Mouse (Mus musculus) left cerebral cortex, postnatal 25 days (tissue): ENCODE measurements around the gene Rab10. TPM values are rescaled to one million over a fixed set of nuclear protein-coding genes. Genes with fewer than 3 reads are reported as not detected.
"Not testable (repeated sequence)": the region's sequence is repeated elsewhere in the genome, so short reads cannot be mapped to it uniquely, and the experiment has no call there.

Experiments
- DNase-seq, 2 experiments: peaks; one replicate each; pipeline ENCODE4 v3.0.0; 2022; ENCODE audit warnings: low spot score in 2 of 2, mixed read lengths in 1 of 2
- intact Hi-C: fragments of 180-260 bp; cut with DNase I; formaldehyde crosslinking; loops from one replicate; pipeline ENCODE4 v1.15.1; 2025
- total RNA-seq, 2 experiments: library from RNA; stranded (reverse); gene quantifications; 2 replicates each; pipeline ENCODE4 v1.2.3; 2021

The Rab10 gene
- total RNA-seq, 2 experiments from 2014 or later: 146 to 147 TPM

DNA sequence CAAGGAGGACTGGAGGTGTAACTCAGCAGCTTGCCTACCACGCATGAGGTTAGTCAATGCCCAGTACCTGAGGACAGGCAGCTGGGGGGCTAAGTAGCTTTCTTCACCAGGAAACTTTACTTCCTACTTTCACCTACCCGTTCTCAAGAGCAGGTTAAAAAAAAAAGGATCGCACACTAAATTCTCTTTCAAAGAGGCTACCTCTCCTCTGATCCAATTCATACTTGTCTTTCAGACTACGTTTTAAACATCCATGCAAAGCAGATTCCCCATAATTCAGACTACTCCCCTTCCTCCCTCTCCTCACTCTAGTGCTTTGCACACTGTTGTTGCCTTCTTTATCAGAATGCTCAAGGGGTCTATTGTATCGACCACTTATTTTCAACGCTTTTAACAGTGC, 2.2 kb downstream of the Rab10 start:
- no peak for DNase-seq
- intact Hi-C loops: loop anchor here (1.0 kb wide), 1 partner anchor 14 kb away; no protein-coding TSS in a partner anchor

DNA sequence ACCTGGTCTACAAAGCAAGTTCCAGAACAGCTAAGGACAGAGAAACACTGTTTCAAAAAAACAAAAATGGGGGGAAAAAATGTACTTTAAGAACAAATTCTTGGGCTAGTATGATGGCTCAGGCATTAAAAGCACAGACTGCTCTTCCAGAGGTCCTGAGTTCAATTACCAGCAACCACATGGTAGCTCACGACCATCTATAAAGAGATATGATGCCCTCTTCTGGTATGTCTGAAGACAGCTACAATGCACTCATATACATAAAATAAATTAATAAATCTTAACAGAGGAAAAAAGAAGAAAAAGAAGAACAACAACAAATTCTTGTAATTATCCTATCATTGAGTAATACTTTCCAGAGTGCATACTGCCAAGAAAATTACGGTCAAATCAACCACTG, 4.5 kb downstream of the Rab10 start:
- no peak for DNase-seq
- intact Hi-C loops: no loop called here

DNA sequence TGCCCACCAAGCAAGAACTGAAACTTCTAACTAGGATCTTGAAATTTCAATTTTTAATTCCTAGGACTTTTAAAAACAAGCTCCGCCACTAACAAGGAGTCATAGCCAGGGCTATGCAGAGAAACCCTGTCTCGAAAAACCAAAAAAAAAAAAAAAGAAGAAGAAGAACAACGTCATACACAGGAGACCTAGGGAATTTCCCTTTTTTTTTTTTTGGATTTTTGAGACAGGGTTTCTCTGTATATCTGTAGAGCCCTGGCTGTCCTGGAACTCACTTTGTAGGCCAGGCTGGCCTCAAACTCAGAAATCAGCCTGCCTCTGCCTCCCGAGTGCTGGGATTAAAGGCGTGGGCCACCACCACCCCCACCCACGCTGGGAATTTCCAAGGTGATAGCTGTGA, 12.1 kb downstream of the Rab10 start:
- intact Hi-C loops, DNase-seq: not testable (repeated sequence)

DNA sequence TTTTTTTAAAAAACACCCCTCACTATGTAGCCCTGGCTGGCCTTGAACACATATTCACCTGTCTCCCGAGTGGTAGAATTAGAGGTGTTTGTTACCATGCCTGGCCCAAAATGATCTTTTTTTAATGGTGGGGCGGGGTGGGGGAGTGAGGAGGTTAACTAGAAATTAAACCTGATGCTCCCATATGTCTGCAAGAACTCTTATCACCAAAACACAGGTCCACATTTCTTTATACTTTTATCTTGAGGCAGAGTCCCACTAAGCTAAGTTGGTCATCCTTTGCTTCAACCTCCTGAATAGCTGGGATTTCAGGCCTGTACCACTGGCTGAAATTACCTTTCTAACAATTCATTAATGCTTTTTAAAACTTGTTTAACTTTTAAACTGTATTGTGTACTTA, 13.7 kb downstream of the Rab10 start:
- intact Hi-C loops: no loop called here
- no peak for DNase-seq

DNA sequence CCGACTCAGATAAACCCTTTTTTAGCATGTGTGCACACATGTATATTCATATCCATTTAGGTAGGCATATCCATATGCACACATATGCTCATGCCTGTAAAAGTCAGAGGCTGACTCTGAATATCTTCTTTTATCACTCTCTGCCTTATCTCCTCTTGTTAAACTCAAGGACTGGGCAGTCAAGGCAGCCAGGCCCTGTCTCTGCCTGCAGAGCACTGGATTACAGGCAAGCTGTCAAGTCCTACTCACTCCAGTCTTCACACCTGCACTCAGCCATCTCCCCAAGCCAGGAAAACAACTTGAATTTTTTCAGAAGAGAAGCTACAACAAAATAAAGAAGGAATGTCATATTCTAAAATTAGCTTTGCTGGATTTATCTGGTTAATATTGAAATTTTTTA, 17.9 kb downstream of the Rab10 start:
- intact Hi-C loops: no loop called here
- no peak for DNase-seq

DNA sequence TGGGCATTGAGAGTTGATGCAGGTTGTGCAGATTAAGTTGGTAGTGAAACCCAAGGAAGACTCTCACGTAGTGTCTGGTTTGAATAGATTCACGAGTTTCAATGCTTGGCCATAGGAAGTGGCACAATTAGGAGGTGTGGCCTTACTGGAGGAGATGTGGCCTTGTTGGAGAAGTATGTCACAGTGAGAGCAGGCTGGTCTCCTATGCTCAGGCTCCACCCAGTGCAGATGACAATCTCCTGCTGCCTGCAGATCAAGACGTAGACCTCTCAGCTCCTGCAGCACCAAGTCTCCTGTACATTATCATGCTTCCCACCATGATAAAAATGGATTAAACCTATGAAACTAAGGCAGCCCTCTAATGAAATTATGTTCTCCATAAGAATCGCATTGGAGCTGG, 18.7 kb downstream of the Rab10 start:
- no peak for DNase-seq
- intact Hi-C loops: no loop called here

DNA sequence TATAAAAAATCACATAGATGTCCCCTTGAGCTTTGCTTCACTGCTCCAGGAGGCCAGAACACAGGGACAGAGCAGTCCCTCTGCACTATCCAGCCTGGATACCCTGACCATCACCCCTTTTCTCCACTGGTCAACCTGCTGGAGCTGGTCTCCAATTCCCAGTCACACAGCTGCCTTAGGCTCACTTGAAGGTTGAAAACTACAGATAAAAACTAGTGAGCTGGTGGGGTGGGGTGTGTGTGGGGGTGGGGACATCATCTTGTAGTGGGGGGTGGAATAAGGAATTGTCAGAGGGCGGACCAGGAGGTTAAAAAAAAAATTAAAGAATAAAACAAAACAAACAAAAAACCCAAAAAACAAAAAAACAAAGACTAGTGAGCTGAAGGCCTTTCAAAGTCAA, 21.3 kb downstream of the Rab10 start:
- intact Hi-C loops: no loop called here

DNA sequence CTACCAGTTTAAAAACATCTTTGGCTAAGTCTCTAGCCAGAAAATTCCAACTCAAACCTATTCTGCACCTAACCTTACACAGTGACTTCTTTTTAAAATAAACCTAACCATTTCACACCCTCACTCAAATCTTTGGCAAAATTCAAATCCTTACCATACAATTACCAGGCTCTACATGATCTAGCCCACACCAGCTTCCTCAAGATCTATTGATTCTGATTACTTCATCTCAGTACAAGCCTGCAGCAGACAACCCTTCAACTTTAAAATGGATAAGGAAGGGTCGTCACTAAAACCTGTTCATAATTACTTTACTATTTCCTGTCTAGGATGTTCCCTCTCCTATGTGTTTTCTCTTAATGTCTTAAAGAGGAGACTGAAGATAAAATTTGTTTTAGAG, 23.9 kb downstream of the Rab10 start:
- no peak for DNase-seq
- intact Hi-C loops: no loop called here

More for the DNA sequence above, 21.3 kb downstream of the Rab10 start:
- DNase-seq: no peak

DNA sequence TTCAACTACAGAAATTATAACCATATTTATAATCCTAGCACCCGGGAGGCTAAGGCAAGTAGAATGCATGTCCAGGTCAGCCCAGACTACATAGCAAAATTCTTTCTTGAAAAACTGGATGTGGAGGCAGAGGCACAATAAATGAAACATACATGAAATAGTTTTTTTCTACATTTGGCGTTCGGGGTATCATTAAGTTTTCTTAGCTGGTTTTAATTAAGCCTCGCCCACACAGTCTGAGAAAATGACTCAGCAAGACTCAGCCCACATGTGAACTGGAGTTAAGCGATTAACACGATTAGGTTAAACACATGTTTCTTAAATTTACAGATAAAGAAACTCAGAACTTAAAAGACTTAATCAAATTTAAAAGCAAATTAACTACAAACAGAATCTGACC, 24.4 kb downstream of the Rab10 start:
- intact Hi-C loops: no loop called here
- peak in 1 of 2 experiments; percentile 26 for DNase-seq

DNA sequence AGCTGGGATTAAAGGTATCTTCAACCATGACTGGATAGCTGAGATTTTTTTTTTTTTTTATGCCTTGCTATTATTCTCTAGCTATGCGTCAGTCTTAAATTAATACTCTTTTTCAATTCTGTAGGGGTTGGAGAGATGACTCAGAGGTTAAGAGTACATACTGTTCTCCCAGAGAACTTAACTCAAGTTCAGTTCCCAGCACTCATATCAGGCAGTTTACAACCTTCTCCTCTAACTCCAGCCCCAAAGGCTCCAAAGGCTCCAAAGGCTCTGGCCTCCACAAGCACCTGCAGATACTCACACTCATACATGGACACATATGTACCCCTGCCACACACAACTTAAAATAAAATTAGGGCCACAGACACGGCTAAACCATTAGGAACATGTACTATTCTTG, 25.3 kb downstream of the Rab10 start:
- DNase-seq: no peak
- intact Hi-C loops: no loop called here

DNA sequence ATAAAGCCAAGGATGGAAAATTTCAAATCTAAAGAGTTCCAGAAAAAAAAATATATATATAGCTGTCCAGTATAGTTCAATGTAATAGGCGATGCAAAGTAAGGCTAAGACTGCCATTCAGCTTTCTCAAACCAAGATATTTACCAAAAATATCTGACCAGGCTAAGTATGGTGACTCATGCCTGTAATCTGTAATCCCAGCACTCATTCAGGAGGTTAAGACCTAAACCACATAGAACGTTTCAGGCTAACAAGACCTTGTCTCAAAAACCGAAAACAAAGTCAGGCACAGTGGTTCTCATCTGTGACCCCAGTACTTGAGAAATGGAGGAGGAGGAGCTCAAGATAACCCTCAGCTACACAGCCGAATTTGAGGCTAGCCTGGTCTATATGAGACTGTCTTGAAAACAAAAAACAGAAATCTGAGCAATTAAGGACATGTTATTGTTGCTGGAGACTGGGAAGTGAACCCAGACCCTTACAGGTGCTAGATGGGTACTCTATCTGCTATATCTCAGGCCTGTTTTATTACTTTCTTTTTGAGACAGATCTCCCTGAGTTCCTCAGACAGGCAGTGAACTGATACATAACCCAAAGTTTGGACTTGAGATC, 25.8 kb downstream of the Rab10 start:
- intact Hi-C loops: no loop called here
- no peak for DNase-seq

DNA sequence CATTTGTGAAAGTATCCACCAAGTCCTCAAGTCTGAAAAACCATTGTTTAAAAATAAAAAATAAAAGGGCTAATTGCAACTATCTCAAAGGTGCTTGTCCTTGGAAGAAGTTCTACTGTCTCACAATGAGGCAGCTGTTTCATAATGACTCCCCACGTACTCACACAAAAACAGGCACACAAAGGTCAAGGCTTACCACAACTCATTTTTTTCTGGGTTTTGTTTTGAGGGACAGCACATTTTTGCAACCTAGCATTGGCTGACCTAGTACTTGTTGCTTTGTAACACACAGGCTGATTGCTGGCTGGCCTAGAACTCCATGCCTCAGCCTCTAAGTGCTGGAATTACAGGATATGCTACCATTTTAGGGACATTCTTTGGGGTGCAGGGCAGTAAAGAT, 26.8 kb downstream of the Rab10 start:
- intact Hi-C loops: no loop called here

DNA sequence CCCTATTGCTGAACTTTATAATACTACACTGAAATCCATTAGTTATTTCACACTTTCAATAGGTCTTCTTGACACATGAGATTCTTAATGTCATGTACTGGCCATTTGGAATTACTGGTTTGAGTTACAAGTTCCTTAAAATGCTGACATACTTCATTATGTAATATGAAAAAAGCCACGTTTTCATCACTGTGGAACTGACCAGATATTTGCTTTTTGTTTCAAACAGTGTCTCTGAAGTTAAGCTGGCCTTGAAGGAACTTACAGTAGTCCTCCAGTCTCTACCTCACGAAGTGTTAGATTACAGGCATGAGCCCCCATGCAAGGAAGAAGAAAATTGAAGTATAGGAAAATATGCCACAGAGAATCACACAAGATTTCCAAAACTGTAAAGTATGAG, 27.2 kb downstream of the Rab10 start:
- no peak for DNase-seq
- intact Hi-C loops: no loop called here

More for the DNA sequence above, 26.8 kb downstream of the Rab10 start:
- DNase-seq: no peak

DNA sequence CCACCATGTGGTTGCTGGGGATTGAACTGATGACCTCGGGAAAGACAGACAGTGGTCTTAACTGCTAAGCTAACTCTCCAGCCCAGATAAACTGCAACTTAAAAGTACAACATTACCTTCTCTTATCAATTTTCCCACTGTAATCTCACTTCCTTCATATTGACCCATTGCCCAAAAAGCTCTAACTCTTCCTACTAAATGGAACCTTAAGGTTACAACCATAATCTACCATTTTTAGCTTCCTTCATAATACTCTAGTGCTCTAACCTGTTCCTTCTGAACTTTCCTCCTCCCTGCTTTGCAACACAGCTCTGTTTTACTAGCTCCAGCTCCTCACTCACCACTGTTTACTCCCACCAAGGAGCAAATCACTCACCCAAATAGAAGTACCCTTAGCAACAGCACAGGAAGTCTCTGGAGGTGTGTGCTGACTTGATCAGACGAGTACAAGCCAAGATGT, 30.9 kb downstream of the Rab10 start:
- intact Hi-C loops: no loop called here
- DNase-seq: no peak

DNA sequence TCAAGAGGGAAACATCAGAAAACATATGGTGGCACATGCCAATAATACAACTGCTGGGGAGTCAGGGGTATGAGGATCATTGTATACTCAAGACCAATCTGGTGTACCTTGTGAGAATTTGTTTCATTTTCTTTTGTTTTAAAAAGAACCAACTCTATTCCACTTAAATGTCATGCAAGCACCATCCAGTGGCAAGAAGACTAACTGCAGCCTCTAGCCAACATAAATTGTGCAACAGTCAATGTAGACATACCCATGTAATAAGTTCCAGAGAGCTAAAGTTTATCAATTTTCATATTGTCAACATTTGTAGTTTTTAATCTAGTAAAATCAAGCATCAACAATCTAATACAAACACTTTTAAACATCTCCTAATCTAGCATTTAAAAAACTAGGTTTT, 39.0 kb downstream of the Rab10 start:
- intact Hi-C loops: no loop called here
- no peak for DNase-seq

DNA sequence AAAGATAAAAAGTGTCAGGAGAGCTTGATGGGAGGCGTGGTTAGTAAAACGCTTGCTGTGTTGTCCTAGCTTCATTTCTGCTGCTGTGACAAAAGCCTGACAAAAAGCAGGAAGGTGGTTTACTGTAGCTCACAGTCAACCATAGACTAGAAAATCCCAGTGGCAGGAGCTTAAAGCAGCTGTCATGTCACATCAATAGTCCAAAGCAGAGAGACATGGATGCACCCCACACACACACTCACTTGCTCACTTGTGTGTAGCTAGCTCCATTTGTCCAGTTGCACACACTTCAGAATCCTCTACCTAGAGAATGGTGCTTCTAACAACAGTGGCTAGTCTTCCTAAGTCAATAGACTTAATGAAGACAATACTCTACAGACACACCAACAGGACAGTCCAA, 42.4 kb downstream of the Rab10 start:
- no peak for DNase-seq
- intact Hi-C loops: no loop called here

DNA sequence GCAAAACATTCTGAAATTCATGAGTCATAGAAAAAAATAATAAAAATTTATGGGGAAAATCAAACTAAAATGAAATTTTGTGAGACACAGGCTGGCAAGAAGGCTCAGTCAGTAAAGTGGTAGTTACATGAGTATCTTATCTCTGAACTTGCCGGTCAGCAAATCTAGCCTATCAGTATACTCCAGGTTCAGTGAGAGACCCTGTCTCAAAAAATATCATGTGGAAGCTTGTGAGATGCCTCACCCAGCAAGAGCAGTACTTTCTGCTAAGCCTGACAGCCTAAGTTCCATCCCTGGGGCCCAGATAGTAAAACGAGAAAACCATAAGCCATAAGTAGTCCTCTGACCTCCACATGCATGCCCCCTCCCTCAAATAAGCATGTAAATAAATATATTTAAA, 44.6 kb downstream of the Rab10 start:
- intact Hi-C loops: no loop called here
- DNase-seq: no peak

DNA sequence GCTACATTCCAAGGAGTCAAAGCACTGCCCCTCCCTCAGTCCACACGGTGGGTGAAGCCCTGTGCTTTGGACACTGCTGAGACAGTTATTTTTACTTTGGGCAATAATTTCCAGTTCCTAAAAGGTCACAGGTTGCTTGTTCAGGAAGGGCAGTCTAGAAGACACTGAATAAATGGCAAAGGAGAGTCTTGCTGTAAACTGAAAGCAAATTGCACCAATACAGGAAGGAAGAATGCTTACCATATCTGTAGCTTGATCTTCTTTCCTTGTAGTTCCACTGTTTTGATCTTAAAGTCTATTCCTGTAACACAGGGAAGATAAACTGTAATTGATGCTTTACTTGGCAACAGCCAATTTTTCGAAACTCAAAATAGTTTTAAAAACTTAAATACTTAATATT, 45.3 kb downstream of the Rab10 start:
- intact Hi-C loops: no loop called here
- DNase-seq: no peak

DNA sequence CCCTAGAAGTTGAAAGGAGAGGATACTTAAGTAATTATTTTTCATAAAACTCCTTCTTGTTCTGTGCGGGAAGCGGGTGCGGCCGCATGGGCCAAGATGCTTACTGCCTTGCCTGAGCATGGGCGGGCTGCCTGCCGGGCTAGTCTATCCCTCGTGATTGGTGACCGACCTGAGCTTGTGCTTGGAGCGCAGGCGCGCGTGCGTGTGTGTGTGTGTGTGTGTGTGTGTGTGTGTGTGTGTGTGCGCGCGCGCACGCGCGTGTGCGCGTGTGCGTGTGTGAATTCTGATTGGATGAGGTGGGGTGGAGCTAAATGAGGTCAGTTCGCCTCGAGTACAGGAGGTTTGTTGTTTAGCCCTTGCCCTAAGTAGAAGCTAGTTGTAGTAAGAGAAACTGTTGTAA, 48.2 kb downstream of the Rab10 start:
- DNase-seq: no peak
- intact Hi-C loops: no loop called here

DNA sequence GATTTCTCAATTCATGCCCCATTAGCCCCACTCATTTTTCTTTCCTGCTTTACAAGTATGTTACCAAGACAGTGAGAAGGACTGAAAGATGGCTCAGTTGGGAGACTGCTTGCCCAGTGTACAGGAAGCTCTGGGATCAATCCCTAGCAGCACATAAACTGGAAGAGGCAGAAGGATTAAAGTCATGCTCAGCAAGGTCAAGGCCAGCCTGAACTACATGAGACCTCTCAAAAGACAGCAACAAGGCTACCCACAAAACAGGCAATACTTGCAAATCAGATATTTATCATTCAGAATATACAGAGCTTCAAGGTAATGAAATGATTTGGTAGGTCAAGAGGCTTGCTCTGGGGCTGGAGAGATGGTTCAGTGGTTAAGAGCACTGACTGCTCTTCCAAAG, 53.8 kb downstream of the Rab10 start:
- DNase-seq: no peak
- intact Hi-C loops: no loop called here

DNA sequence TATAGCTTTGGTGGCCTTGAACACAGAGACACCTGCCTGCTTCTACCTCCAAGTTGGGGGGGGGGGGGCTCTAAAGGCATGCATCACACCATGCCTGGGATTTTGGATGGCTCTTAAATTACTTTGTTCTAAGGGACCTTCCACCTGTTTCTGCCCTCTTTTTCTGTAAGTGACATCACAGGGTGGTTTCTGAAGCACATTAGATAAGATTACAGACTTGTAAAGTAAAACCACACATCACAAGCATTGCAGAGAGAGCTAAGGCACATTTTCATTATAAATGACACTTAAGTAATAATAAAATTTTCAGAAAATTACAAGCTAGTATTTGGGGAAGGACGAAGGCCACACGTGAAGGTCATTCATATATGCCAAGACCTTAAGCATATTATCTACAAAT, 54.3 kb downstream of the Rab10 start:
- DNase-seq: no peak
- intact Hi-C loops: no loop called here

DNA sequence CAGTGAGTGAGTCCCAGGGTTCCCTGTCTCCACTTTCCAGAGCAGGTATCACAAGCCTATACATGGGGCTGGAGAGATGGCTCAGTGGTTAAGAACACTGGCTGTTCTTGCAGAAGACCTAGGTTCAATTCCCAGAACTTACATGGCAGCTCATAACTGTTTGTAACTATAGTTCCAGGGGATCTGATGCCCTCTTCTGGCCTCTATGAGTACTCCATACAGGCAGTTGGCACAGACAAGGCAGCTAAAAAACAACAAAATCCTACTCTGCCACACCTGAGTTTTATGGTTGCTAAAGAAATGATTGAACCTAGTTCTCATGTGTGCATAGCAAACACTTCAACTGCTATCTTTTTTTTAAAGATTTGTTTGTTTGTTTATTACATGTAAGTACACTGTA, 56.2 kb downstream of the Rab10 start:
- intact Hi-C loops: no loop called here
- DNase-seq: no peak
